Mouse (Mus musculus): ENCODE measurements around the gene Fam71b. TPM values are rescaled to one million over a fixed set of nuclear protein-coding genes. Genes with fewer than 3 reads are reported as not detected.

Gene Fam71b
- total RNA-seq, 2 experiments from 2014 or later: not detected

DNA sequence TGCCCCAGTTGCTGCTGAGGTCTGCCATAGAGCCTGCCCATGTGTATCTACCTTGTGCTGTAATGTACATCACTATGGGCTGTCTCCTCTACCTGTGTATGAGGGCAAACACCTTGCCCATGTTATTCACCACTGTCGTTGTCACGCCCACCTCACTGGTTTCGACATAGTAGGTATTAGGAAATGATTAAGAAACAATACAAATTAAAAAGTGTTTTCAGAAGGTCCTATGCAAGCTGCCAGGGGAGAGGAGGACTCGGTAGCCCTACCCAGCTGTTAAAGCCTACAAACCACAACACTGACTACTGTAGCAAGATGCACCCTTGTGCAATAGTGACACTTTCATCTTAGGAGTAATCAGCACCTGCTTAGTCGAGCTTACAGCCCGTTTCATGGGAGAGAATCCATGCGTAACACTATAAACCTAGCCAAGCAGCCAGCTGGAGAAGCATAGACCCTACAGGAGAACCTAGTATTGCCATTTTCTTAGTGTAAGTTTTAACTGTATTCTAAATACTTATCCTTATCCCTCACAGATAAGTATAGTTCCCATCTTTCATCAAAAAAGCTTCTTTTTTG is 16.2 kb upstream of the Fam71b start:
- intact Hi-C loops (cut with DNase I): no loop called here
- no peak for DNase-seq (ENCODE audit: extremely low spot score in 1 of 2, low spot score in 2 of 2)

DNA sequence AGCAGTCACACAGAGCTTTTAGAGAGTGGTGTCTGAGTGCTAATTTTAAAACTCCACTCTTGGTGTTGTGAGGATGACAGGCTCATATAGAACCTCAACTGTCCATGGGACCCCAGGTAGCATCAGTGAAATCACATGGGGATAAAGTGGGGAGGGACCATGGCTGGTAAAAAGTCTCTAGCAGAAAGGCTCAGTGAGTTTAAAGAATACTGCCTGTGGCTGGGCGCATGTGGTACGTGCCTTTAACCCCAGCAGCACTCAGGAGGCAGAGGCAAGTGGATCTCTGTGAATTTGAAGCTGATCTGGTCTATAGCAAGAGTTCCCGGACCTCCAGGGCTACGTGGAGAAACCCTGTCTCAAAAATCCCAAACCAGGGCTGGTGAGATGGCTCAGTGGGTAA is 13.9 kb upstream of the Fam71b start:
- intact Hi-C loops (cut with DNase I): no loop called here
- DNase-seq (ENCODE audit: extremely low spot score in 1 of 2, low spot score in 2 of 2): no peak

DNA sequence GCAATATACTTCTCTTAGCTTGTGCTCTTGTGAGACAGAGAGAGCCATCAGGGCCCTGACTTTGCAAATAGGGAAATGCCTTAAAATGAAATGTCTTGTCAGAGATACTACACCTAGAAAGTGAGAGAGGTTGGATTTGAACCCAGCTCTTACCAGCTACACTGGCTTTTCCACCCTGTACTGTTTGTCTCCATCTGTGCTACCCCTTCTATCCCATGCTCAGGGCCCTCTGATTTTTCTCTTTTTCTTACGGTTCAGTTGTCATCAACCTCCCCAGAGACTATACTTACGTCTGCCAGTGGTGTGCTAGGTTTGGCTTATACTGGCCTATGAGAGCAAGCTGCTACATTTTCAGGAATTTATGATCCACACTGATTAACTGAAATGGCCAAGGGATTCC is 11.4 kb upstream of the Fam71b start:
- intact Hi-C loops (cut with DNase I): no loop called here
- DNase-seq (ENCODE audit: extremely low spot score in 1 of 2, low spot score in 2 of 2): no peak

- no peak for DNase-seq (ENCODE audit: extremely low spot score in 1 of 2, low spot score in 2 of 2)
- intact Hi-C loops (cut with DNase I): no loop called here
Observed at GRCm38 (mm10) chr11:46386556-46386955, 9.8 kb upstream of the Fam71b start.

GRCm38 (mm10) chr11:46387061-46387460 is 9.3 kb upstream of the Fam71b start:
- DNase-seq (ENCODE audit: extremely low spot score in 1 of 2, low spot score in 2 of 2): no peak
- intact Hi-C loops (cut with DNase I): no loop called here

DNA sequence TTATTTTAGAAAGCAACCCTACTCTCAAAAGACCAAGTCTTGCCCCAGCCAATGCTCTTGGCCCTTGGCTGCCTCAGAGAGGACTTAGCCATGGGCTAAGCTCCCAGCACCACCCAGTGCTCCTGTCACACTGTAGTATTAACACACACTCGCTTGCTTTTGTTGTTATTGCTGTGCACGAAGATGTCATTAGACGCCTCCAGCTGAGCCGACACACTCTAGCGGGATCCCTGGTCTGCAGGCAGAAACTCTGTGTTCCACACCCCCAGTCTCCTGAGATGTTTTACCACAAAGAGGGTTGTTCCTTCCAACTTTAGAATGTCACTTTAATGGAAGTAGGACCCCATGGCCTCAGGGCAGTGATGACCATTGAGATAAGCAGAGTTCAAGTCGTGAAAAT is 7.9 kb upstream of the Fam71b start:
- intact Hi-C loops (cut with DNase I): no loop called here
- DNase-seq (ENCODE audit: extremely low spot score in 1 of 2, low spot score in 2 of 2): no peak

- intact Hi-C loops (cut with DNase I): no loop called here
- DNase-seq (ENCODE audit: extremely low spot score in 1 of 2, low spot score in 2 of 2): no peak
Observed at GRCm38 (mm10) chr11:46389336-46390117, 6.8 kb upstream of the Fam71b start, which contains the start of gene Itk. Itk (minus strand) TSS chr11:46389515.

DNA sequence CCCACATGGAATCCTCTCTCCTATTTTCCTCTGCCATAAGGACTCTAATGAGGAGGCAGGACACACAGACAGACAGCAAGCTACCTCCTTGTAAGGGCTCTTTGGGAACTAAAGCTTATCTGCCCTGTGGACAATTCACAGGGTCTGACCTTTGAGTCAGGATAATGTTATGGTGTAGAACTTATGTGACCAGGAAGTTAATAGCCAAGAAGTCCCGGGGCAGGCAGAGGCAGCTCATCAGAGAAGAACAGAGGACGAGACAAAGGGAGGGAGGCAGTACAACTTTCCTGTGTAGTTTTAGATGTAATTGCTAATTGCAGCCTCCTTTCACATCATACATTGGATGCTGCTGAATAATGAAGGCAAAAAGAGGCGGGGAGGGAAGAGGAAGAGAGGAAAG is 5.7 kb upstream of the Fam71b start:
- intact Hi-C loops (cut with DNase I): no loop called here
- DNase-seq (ENCODE audit: extremely low spot score in 1 of 2, low spot score in 2 of 2): no peak

GRCm38 (mm10) chr11:46392890-46393289 is 3.5 kb upstream of the Fam71b start:
- DNase-seq (ENCODE audit: extremely low spot score in 1 of 2, low spot score in 2 of 2): no peak
- intact Hi-C loops (cut with DNase I): no loop called here

DNA sequence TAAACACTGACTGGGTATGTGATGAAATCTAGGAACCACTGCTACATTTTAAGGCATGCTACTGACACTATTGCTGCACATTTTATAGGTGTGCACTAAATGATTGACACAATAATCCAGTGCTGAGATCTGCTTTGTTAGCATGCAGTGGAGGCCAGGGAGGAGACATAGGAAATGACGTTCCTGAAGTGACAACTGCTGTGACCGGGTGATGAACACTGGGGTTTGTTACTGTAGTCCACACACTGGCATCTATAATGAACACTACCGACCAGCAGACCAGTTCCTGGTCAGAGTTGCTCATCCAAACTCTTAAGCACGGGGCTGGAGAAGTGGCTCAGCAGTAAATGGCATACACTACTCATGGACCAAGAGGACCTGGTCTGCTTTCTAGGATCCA is 2.9 kb upstream of the Fam71b start:
- intact Hi-C loops (cut with DNase I): no loop called here
- DNase-seq (ENCODE audit: extremely low spot score in 1 of 2, low spot score in 2 of 2): no peak

DNA sequence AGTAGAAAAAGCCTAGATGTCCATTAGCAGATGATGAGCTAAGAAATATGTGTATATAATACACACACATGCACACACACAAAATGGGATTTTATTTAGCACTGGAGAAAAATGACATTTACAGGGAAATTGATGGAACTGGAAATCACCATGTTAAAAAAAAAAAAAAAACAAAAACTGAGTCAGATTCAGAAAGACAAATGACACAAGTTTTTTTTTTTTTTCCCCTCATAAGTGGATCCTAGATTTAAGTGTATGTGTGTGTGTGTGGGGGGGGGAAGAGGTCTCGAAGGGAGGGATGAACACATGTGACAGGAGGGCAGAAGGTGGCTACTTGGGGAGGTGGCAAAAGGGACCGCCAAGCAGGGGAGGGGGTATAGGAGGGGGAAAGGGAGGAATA is 1.3 kb upstream of the Fam71b start:
- intact Hi-C loops (cut with DNase I): no loop called here
- no peak for DNase-seq (ENCODE audit: extremely low spot score in 1 of 2, low spot score in 2 of 2)

DNA sequence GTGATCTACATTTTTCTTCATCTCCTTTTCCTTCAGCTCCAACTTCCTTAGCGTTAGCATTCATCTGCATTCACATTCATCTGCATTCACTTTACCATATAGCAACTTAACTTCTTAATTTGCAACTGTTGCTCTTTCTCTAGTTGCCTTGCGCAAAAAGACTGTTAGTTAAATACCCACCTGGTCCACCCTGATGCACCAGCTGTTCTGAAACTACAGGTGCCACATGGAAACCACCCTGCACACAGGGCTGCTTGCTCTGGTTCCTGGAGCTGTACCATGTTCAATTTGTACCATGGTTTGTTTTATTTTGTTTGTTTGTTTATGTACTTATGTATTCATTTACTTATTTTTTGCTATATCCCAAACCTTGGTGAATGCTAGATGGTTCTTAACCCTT is 661 bp upstream of the Fam71b start:
- no peak for DNase-seq (ENCODE audit: extremely low spot score in 1 of 2, low spot score in 2 of 2)
- intact Hi-C loops (cut with DNase I): no loop called here

GRCm38 (mm10) chr11:46396860-46397179 is 461 bp downstream of the Fam71b start:
- no peak for DNase-seq (ENCODE audit: extremely low spot score in 1 of 2, low spot score in 2 of 2)
- intact Hi-C loops (cut with DNase I): no loop called here

DNA sequence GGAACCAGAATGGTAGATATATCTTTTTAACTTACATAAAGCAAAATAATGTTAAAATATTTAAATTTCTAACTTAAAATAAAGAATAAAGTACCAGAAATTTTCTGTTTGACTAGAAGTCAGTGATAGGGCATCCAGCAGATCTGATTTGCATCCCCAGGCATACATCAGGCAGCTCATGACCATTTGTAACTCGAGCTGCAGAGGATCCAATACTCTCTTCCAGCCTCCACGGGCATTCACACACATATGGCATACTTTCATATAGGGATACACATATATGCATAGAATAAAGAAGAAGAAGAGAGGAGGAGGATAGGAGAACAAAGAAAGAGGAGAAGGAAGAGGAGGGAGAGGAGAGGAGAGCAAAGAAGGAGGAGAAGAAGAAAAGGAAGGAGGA is 1.5 kb downstream of the Fam71b start:
- intact Hi-C loops (cut with DNase I): no loop called here
- DNase-seq (ENCODE audit: extremely low spot score in 1 of 2, low spot score in 2 of 2): no peak

- intact Hi-C loops (cut with DNase I): no loop called here
- no peak for DNase-seq (ENCODE audit: extremely low spot score in 1 of 2, low spot score in 2 of 2)
Observed at GRCm38 (mm10) chr11:46398473-46398872, 2.1 kb downstream of the Fam71b start.

- no peak for DNase-seq (ENCODE audit: extremely low spot score in 1 of 2, low spot score in 2 of 2)
Observed at GRCm38 (mm10) chr11:46398933-46399383, 2.6 kb downstream of the Fam71b start.

GRCm38 (mm10) chr11:46401555-46401954 is 5.2 kb downstream of the Fam71b start:
- no peak for DNase-seq (ENCODE audit: extremely low spot score in 1 of 2, low spot score in 2 of 2)
- intact Hi-C loops (cut with DNase I): no loop called here

More at GRCm38 (mm10) chr11:46398933-46399383, 2.6 kb downstream of the Fam71b start:
- intact Hi-C loops (cut with DNase I): no loop called here

DNA sequence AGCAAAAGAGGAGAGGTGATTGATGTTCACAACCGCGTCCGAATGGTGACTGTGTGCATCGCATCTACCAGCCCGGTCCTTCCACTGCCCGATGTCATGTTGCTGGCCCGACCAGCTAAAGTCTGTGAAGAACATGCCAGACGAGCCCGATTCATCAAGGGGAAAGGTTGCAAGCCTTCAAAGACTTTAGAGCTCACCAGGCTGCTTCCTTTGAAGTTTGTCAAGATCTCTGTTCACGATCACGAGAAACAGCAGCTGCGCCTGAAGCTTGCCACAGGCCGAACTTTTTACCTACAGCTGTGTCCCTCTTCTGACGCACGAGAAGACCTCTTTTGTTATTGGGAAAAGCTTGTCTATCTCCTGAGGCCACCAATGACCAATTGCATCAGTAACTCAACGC is 8.6 kb downstream of the Fam71b start:
- intact Hi-C loops (cut with DNase I): no loop called here
- DNase-seq (ENCODE audit: extremely low spot score in 1 of 2, low spot score in 2 of 2): no peak

- intact Hi-C loops (cut with DNase I): no loop called here
- no peak for DNase-seq (ENCODE audit: extremely low spot score in 1 of 2, low spot score in 2 of 2)
Observed at GRCm38 (mm10) chr11:46406721-46407120, 10.4 kb downstream of the Fam71b start.

DNA sequence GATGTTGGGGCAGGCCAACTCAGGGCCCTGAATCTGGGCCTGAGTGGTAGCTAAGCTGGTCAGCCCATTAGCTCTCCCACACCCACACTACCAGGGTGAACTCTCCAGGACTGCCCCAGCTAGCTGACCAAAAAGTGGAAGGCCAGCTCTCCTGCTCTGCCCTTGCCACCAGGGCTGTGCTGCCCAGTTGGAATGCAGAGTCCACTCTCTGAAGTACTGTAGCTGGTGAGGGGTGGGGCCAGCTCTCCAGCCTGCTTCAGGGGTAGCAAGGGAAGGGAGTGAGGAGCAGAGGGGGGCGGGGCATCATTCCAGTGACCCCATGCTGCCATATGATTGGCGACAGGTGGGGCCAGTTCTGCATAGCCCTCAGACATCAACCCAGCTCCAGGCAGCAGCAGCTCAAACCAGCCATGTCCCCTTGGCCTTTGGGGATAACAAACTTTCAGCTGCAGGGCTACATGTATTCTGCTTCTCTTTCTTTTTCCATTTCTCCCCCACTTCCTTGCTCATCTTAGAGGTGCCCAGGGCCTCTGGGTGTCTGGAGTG is 13.7 kb downstream of the Fam71b start:
- intact Hi-C loops (cut with DNase I): no loop called here
- DNase-seq (ENCODE audit: extremely low spot score in 1 of 2, low spot score in 2 of 2): no peak

Measured in left cerebral cortex, postnatal 10 days (tissue).